Mouse (Mus musculus) CH12.LX (cell line): ENCODE results near the gene Atp5h. TPM values are rescaled to one million over a fixed set of nuclear protein-coding genes. Genes with fewer than 3 reads are reported as not detected.

Experiments used
- DNase-seq: peaks from one replicate; pipeline ENCODE4 v3.0.0-alpha.2; 2013; ENCODE audit errors: extremely low read depth
- H3K27ac ChIP-seq: 2 replicates; pipeline ENCODE4 v1.5.1; 2012; ENCODE audit warnings: low read depth, mild to moderate bottlenecking, control low read depth, moderate library complexity; ENCODE audit not compliant: insufficient read depth
- H3K27me3 ChIP-seq: replicated peaks from 2 replicates; pipeline ENCODE3; 2012; ENCODE audit warnings: inconsistent platforms
- H3K36me3 ChIP-seq, 2 experiments: replicated peaks in 1 of 2; 2 replicates each; pipeline versions ENCODE3 to v1.6.1; 2012; ENCODE audit warnings: inconsistent platforms in 1 of 2, low read length in 1 of 2, mild to moderate bottlenecking in 1 of 2, mixed read lengths in 1 of 2, moderate library complexity in 1 of 2; ENCODE audit not compliant: control insufficient read depth in 1 of 2, insufficient read depth in 1 of 2
- H3K4me1 ChIP-seq, 2 experiments: 2 replicates each; pipeline ENCODE4 v1.6.1; 2012; ENCODE audit warnings: inconsistent platforms in 1 of 2, moderate library complexity in 1 of 2; ENCODE audit not compliant: insufficient read depth in 2 of 2, control insufficient read depth in 1 of 2
- H3K4me2 ChIP-seq: 2 replicates; pipeline ENCODE4 v1.6.1; 2012; ENCODE audit warnings: low read depth, mild to moderate bottlenecking, control low read depth; ENCODE audit not compliant: poor library complexity, insufficient read depth, severe bottlenecking
- H3K4me3 ChIP-seq, 3 experiments: fragments of 150-350 bp in 1 of 3; sonication (generic) in 1 of 3; replicated peaks in 1 of 3; 2 replicates each; pipeline versions ENCODE3 to v1.5.1; 2011 to 2012; ENCODE audit warnings: low read depth in 2 of 3, low read length in 2 of 3, mild to moderate bottlenecking in 2 of 3, moderate library complexity in 2 of 3, control low read depth in 1 of 3, improper control_type of control experiment in 1 of 3, inconsistent platforms in 1 of 3, mixed read lengths in 1 of 3; ENCODE audit not compliant: poor library complexity in 1 of 3
- H3K79me2 ChIP-seq: replicated peaks from 2 replicates; pipeline ENCODE4 v1.6.1; 2012; ENCODE audit warnings: mild to moderate bottlenecking, moderate library complexity; ENCODE audit not compliant: control insufficient read depth, poor library complexity, insufficient read depth, severe bottlenecking; ENCODE audit errors: extremely low read depth
- H3K9ac ChIP-seq: 2 replicates; pipeline ENCODE4 v1.6.1; 2012; ENCODE audit warnings: low read depth, mild to moderate bottlenecking, control low read depth, moderate library complexity; ENCODE audit not compliant: insufficient read depth
- H3K9me3 ChIP-seq: replicated peaks from 2 replicates; pipeline ENCODE3; 2012; ENCODE audit warnings: low read length, inconsistent platforms, mixed read lengths
- CTCF ChIP-seq, 2 experiments: IDR thresholded peaks in 1 of 2; conservative IDR thresholded peaks in 1 of 2; 2 replicates each; pipeline ENCODE4 v1.5.1; 2011 to 2012; ENCODE audit warnings: low read depth in 2 of 2, low read length in 2 of 2, improper control_type of control experiment in 1 of 2, inconsistent platforms in 1 of 2, mild to moderate bottlenecking in 1 of 2, moderate library complexity in 1 of 2
- EP300 ChIP-seq: IDR thresholded peaks from 2 replicates; pipeline ENCODE4 v1.6.1; 2011; ENCODE audit warnings: low read length, improper control_type of control experiment
- GABPA ChIP-seq: IDR thresholded peaks from 2 replicates; pipeline ENCODE4 v1.6.1; 2012; ENCODE audit warnings: low read depth, low read length, improper control_type of control experiment, inconsistent platforms; ENCODE audit not compliant: insufficient replicate concordance
- HCFC1 ChIP-seq: IDR thresholded peaks from 2 replicates; pipeline ENCODE4 v1.6.1; 2012; ENCODE audit warnings: low read depth, mild to moderate bottlenecking, inconsistent platforms, low read length, improper control_type of control experiment
- IRF4 ChIP-seq: IDR thresholded peaks from 2 replicates; pipeline ENCODE4 v1.6.1; 2014; ENCODE audit warnings: low read depth, mild to moderate bottlenecking, inconsistent platforms, low read length, improper control_type of control experiment
- JUN ChIP-seq: IDR thresholded peaks from 2 replicates; pipeline ENCODE4 v1.6.1; 2011; ENCODE audit warnings: low read depth, mild to moderate bottlenecking, low read length, improper control_type of control experiment, moderate library complexity; ENCODE audit not compliant: insufficient read depth
- MAFK ChIP-seq: IDR thresholded peaks from 2 replicates; pipeline ENCODE4 v1.6.1; 2011; ENCODE audit warnings: low read length, improper control_type of control experiment; ENCODE audit not compliant: insufficient replicate concordance
- MAX ChIP-seq: IDR thresholded peaks from 2 replicates; pipeline ENCODE4 v1.6.1; 2011; ENCODE audit warnings: low read length, improper control_type of control experiment
- MAZ ChIP-seq: IDR thresholded peaks from 2 replicates; pipeline ENCODE4 v1.6.1; 2012; ENCODE audit warnings: low read depth, mild to moderate bottlenecking, inconsistent platforms, low read length, improper control_type of control experiment, moderate library complexity
- MEF2A ChIP-seq: IDR thresholded peaks from 2 replicates; pipeline ENCODE4 v1.6.1; 2014; ENCODE audit warnings: low read depth, mild to moderate bottlenecking, inconsistent platforms, low read length, improper control_type of control experiment, borderline replicate concordance
- MYC ChIP-seq: IDR thresholded peaks from 2 replicates; pipeline ENCODE4 v1.6.1; 2011; ENCODE audit warnings: low read depth, mild to moderate bottlenecking, improper control_type of control experiment, low read length
- NELFE ChIP-seq: IDR thresholded peaks from 2 replicates; pipeline ENCODE4 v1.6.1; 2011; ENCODE audit warnings: low read depth, low read length, improper control_type of control experiment
- NRF1 ChIP-seq: IDR thresholded peaks from 2 replicates; pipeline ENCODE4 v1.6.1; 2014; ENCODE audit warnings: low read depth, mild to moderate bottlenecking, inconsistent platforms, low read length, improper control_type of control experiment, moderate library complexity
- PAX5 ChIP-seq: IDR thresholded peaks from 2 replicates; pipeline ENCODE4 v1.6.1; 2012; ENCODE audit warnings: low read length, inconsistent platforms, mixed read lengths
- POLR2A ChIP-seq: IDR thresholded peaks from 2 replicates; pipeline ENCODE4 v1.6.1; 2011; ENCODE audit warnings: low read depth, mild to moderate bottlenecking, improper control_type of control experiment, low read length
- SMC3 ChIP-seq: IDR thresholded peaks from 2 replicates; pipeline ENCODE4 v1.6.1; 2011; ENCODE audit warnings: low read depth, low read length, improper control_type of control experiment
- TBP ChIP-seq: conservative IDR thresholded peaks from 2 replicates; pipeline ENCODE4 v1.6.1; 2011; ENCODE audit warnings: low read depth, low read length, improper control_type of control experiment
- ZKSCAN1 ChIP-seq: IDR thresholded peaks from 2 replicates; pipeline ENCODE4 v1.6.1; 2012; ENCODE audit warnings: low read depth, inconsistent platforms, low read length, improper control_type of control experiment, borderline replicate concordance
- dilution Hi-C: fragments of 300-500 bp; cut with MboI; formaldehyde crosslinking; loops from 2 replicates; pipeline ENCODE4 v1.14.3; 2020; ENCODE audit warnings: low sequenced_read_pairs; ENCODE audit not compliant: extremely low pct_unique_long_range_greater_than_20kb, extremely low pct_ligation_motif_present
- in situ Hi-C: fragments of 300-500 bp; cut with MboI; formaldehyde crosslinking; loops from 3 replicates; pipeline ENCODE4 v1.14.3; 2019; ENCODE audit warnings: low sequenced_read_pairs, low pct_ligation_motif_present, low pct_unique_long_range_greater_than_20kb, mixed read lengths
- polyA plus RNA-seq: library from polyadenylated mRNA; unstranded; fragments of >175 nt; gene quantifications from 2 replicates; pipeline ENCODE4 v1.2.1, GENCODE M21; 2012; ENCODE audit warnings: low read depth; ENCODE audit not compliant: insufficient read length
- total RNA-seq, 2 experiments: library from RNA; depleted of rRNA; stranded (reverse); fragments of 300-350 nt in 1 of 2; fragments of >200 nt in 1 of 2; gene quantifications; 2 replicates each; pipeline ENCODE4 v1.2.3; 2012 to 2014

Atp5h gene
- total and polyA plus RNA-seq, 3 experiments = 500 to 711 (median 671) TPM

- DNase-seq = no peak
- Histone ChIP-seq H3K4me2 (no peak overlapping the region), H3K9ac (no peak overlapping the region), H3K36me3 (no peaks in the 10 kb centered on the region), H3K79me2 (no peaks in the 10 kb centered on the region), H3K4me3 (no peak overlapping the region), H3K27me3 (peaks cover 62% of the 10 kb centered on the region), H3K4me1 (peaks cover 3 to 19% of the 10 kb centered on the region in 2 experiments), H3K9me3 (peaks cover 10% of the 10 kb centered on the region), H3K27ac (no peak overlapping the region)
- dilution Hi-C loops = no loop called here
- in situ Hi-C loops = no loop called here
- TF ChIP-seq MAZ (no peak), CTCF (conservative IDR thresholded peaks at IDR 0.05 in 1 of 2, IDR thresholded peaks at IDR 0.05 in 1 of 2; ENCODE audit: low read depth in 2 of 2, low read length in 2 of 2) (no peak), SMC3 (no peak), NELFE (no peak), ZKSCAN1 (no peak), NRF1 (no peak), JUN (no peak), TBP (no peak), POLR2A (no peak), HCFC1 (no peak), PAX5 (no peak), MYC (no peak), MEF2A (no peak)
Observed at GRCm38 (mm10) chr11:115447321-115447885, 27.6 kb upstream of the Atp5h start.

- Histone ChIP-seq H3K27me3 (peaks cover 59% of the 10 kb centered on the region), H3K4me3 (no peak overlapping the region), H3K4me1 (peaks cover 3 to 14% of the 10 kb centered on the region in 2 experiments), H3K4me2 (no peak overlapping the region), H3K9me3 (peaks cover 10% of the 10 kb centered on the region), H3K36me3 (no peaks in the 10 kb centered on the region), H3K79me2 (no peaks in the 10 kb centered on the region), H3K27ac (no peak overlapping the region), H3K9ac (no peak overlapping the region)
- in situ Hi-C loops = no loop called here
- DNase-seq = no peak
- dilution Hi-C loops = no loop called here
- no peak for TF ChIP-seq EP300
- no peak for TF ChIP-seq IRF4
- no peak for TF ChIP-seq MAX
Observed at GRCm38 (mm10) chr11:115446906-115447305, 27.1 kb upstream of the Atp5h start.

GRCm38 (mm10) chr11:115441417-115441816 lies 21.7 kb upstream of the Atp5h start:
- dilution Hi-C loops (no loop called here), in situ Hi-C loops (no loop called here)
- H3K36me3 ChIP-seq = no peaks in the 10 kb centered on the region
- no peaks in the 10 kb centered on the region for H3K4me1 ChIP-seq
- no peaks in the 10 kb centered on the region for H3K79me2 ChIP-seq
- no peak overlapping the region for H3K4me2 ChIP-seq
- H3K27me3 ChIP-seq = peaks cover 21% of the 10 kb centered on the region
- TF ChIP-seq MAFK (no peak), GABPA (no peak), SMC3 (no peak), HCFC1 (no peak), POLR2A (no peak)
- H3K9me3 ChIP-seq = peaks cover 9% of the 10 kb centered on the region
- no peak for DNase-seq
- no peak overlapping the region for H3K27ac ChIP-seq
- no peak overlapping the region for H3K4me3 ChIP-seq
- H3K9ac ChIP-seq = no peak overlapping the region
